Mouse (Mus musculus): ENCODE measurements around the gene Ffar4. TPM values are rescaled to one million over a fixed set of nuclear protein-coding genes. Genes with fewer than 3 reads are reported as not detected.

Gene Ffar4
- total RNA-seq, 2 experiments from 2014 or later, result not detected

DNA sequence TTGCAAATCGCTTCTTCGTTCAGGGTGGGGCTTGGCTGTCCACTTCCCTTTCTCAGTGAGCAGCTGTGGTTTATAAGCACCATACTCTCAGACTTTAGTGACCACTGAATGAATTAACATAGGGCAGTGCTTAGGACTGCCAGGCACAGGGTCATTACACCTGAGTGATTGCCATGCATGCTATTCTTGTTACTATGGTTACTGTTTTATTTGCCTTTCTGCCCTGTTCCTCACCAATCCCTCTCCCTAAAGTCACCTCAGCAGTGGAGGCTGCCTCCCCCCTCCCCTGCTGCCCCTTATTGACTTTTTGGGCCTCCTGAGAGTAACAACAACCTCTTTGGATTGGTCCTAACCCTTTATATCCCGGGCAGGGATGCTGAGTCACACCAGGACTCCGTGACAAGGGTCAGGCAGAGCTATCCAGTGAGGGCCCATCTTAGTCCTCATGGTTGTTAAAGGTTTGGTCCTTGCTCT lies 5.3 kb upstream of the Ffar4 start:
- ATAC-seq (replicated peaks; ENCODE audit: low FRiP score, poor library complexity, severe bottlenecking), result no peak

DNA sequence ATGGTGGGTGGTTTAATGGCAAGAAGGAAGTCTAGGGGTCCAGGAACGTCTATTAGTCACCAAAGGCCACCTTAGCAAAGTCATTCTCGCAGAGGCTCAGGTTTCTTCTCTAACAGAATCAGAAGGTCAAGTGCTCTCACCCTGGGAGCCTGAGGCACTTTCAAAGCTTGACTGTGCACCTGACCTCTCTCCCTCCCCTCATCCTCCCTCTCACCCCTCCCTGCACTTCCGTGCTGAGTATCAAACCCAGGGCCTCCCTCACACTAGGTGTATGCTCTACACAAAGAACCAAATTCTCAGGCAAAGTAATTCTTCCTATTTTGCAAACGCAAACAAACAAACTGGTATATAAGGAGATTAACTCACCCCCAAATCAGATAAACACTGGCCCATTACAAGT lies 640 bp upstream of the Ffar4 start:
- ATAC-seq (replicated peaks; ENCODE audit: low FRiP score, poor library complexity, severe bottlenecking), result no peak

DNA sequence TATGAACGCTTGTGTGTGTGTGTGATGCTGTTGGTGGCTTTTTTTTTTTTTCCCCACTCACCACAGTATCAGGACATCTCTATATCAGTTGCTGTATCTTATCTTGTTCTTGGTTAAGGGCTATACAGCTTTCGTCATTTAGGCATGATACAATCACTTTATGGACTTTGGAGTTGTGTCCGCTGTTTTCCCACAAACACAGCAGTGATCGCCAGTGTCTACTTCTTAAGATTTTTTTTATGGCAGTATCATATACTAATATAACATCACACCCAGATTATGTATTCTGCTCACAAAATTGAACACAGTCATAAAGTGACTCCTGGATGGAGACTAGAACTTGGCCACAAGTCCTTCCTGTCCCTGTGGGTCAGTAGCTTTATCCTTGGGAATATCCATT lies 11.0 kb downstream of the Ffar4 start:
- ATAC-seq (replicated peaks; ENCODE audit: low FRiP score, poor library complexity, severe bottlenecking), result no peak

DNA sequence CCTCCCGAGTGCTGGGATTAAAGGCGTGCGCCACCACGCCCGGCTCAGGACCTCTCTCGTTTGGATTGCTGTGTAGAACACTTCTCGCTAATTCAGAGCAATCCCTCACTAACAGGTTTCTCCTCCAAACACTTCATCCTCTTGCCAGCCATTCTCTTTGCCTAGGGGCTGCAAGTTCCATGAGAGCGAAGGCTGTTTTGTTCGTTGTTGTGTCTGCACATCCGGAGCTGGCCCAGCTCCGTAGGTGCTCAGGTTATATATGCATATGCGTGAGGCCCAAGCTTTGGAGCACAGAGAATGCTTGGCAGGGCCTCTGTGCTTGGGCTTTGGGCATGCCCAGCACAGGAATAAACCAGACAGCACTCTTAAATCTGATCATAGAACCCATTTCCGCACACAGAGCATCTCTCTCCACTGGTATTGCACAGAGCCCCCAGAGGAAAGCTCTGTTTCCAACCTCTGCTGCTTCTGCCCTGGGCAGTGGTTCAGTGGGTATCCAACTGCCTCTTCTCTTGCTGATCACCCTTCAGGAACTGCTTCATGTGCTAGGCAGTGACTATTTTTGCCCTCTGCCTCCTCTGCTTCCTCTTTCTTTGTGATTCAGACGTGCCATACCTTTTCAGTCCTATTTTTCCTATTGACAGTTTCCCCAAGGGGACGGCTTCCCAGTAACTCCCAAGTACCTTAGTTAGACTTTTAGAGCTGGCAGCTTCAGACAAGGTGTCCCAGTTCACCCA lies 12.8 kb downstream of the Ffar4 start:
- no peak for ATAC-seq (replicated peaks; ENCODE audit: low FRiP score, poor library complexity, severe bottlenecking)

DNA sequence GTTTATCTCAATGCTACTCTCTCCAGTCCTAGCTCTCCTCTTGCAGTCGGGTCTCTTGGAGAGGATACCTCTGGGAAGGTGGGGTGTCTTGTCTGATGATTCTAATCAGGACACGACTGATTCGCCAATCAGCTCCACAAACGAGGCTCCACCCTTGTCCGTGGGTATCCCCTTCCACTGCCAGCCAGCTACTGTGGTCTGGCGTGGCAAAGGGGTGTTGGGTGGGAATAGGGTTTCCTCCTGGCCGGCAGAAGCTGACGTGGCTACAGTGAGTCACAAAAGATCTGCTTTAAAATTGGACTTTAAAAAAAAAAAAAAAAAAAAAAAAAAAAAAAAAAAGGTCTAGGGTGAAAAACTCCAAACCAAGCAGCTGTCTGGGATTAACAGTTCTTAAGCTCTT lies 14.2 kb downstream of the Ffar4 start:
- no peak for ATAC-seq (replicated peaks; ENCODE audit: low FRiP score, poor library complexity, severe bottlenecking)

DNA sequence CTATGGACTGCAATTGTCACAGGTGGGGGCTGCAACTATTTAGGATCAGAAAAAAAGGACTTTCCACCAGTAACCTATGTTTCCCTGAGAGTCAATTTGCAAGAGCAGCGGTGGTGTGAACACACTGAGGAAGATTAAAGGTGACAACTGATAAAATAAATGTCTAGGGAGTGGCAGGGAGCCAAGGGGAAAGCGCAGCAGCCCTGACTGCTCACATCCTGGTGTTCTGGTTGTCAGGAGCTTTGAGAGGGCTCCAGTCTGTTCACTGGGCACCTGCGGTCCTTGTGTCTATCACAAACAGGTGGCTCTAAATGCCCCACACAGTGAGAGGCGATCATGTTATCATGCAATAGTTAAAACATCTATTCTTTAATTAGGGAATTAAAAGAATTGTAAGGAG lies 15.7 kb downstream of the Ffar4 start:
- ATAC-seq (replicated peaks; ENCODE audit: low FRiP score, poor library complexity, severe bottlenecking), result no peak

DNA sequence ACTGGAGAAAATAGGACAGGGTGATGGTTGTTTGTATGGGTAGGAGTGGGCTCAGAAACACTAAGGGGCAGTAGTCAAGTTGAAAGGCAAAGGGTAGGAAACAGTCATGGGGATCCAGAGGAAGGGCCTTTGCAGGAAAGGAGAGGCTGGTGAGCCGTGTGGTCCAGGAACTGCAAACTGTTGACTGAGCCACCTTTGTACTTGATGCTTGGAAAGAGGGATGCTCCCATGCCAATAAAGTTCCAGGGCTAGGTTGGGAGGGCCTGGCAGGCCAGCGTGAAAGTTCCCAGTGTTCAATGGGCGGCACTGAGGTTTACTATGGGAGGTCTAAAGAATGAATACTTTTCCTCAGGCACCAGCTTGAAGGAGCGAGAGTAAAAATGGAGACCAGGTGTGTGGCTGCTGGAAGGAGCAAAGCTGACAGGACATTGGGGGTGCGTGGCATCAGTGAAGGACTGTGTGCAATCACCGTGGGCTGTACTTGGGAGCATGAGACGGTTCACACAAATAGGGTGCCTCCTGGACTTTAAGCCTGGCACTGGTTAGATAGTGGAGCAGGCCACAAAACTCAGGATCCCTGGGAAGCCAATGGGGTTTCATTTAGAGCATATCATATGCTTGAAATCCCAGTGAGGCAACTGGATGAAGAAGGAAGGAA lies 18.1 kb downstream of the Ffar4 start:
- ATAC-seq (replicated peaks; ENCODE audit: low FRiP score, poor library complexity, severe bottlenecking), result no peak

DNA sequence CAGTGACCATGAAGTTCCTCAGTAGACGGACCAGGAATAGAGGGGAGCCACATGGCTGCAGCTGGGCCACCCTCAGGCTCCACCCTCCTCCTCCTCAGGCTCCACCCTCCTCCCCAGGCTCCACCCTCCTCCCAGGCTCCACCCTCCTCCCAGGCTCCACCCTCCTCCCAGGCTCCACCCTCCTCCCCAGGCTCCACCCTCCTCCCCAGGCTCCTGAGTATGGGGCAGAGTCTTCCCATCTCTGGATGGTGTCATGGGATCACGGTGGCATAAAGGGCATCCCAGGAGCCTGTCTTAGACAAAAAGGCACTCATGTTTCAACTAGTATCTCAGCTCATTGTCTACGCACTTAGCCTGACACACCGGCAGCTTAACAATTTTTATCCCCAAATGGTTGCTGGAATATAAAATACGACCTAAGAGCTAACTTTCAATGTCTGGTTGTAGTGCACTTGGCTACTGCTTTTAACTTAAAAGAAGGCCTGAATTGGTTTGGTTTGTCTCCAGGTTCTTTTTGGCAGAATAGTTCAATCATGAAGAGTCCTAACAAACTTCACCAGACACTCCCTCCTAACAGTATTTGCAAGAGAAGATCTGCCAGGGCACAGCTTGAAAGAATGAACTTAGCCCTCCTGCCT lies 23.4 kb downstream of the Ffar4 start:
- no peak for ATAC-seq (replicated peaks; ENCODE audit: low FRiP score, poor library complexity, severe bottlenecking)

DNA sequence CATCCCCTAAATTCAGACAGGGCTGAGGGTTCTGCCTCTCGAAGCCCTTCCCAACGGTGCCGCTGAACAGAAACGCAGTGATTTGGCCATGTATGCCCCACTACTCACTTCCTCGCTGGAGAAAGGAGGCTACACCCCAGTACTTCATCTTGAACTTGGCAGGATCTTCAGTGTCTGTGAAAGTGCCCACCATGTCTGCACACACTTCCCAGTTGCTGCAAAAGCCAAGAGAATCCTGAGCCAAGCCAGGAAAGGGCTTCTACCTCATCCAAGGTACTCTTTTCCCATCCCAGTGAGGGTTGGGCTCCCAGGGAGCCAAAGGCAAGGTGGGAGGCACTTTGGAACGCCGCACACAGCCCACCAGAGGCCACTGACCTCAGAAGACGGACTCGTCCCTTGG lies 27.1 kb downstream of the Ffar4 start:
- ATAC-seq (replicated peaks; ENCODE audit: low FRiP score, poor library complexity, severe bottlenecking), result no peak

DNA sequence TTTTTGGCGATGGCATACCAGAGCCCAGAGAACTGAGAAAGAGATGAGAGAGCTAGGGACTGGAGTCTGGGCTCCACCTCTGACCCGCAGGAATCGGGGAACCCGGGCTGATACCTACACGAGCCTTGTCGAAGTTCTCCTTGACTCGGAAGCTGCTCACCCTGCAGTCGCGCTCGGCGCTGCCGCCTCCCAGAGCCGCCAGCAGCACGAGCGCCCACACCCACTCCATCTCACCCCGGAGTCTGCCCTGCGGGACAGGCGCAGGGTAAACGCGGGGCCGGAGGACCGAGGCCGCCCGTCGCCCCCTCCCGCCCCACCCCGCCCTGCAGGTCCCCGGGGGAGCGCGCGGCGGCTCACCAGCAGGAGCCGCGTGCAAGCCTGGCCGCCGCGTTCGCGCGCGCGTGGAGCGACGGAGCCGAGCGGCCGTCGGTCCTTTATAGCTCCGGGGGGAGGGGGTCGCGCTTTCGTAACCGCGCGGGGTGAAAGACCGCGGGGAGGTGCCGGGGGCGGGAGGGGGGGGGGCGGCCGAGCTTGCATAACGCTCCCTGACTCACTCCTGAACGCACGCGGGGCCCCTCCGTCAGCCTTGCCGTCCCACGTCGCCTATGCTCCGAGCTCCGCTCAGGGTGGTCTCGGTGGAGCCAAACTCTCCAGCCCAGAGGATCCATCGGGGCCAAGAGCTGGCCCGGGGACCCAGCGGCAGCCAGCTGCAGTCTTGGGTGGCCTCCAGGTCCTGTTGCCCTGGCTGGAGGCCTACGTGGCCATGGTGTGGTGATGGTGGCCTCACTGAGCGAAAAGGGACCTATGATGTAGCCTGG lies 27.7 kb downstream of the Ffar4 start:
- no peak for ATAC-seq (replicated peaks; ENCODE audit: low FRiP score, poor library complexity, severe bottlenecking)

DNA sequence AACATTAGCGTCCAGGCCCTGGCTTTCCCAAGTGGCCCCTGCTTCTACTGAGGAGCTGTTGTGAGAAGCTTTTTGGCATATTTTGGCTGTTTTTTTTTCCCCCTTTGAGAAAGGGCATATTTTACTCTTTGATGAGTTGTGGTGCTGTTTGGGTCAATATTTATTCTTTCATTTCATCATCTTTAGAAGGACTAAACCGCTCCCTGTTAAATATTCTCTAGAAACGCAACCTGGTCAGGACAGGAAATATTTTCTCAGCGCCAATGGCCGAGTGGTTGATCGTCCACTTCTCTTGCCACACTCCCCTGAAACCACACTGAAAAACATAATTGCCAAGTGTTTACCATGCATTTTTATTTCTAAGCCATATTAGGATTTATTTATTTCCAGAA lies 28.3 kb downstream of the Ffar4 start, which contains the start of gene Rbp4:
Gene Rbp4 (minus strand): TSS at position 63 of the 392 bp plus-strand sequence.
- no peak for ATAC-seq (replicated peaks; ENCODE audit: low FRiP score, poor library complexity, severe bottlenecking)

DNA sequence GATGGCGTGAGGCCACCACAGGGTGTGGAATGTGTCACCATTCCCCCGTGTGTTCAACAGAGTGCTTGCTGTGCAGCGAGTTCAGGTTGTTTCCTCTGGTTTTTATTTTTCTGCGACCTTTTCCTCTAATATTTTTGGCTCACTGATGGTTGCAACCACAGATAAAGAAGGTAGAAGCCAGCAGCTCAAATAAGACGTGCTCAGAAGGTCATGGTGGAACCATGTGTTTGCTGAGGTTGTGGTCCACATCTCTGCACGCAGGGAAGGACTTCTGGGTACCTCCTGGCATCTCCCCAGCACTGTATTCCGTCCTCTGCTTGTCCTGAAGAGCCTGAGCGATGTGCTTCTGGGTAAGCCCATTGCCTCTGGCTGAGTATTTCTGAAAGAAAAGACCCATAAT lies 29.8 kb downstream of the Ffar4 start:
- no peak for ATAC-seq (replicated peaks; ENCODE audit: low FRiP score, poor library complexity, severe bottlenecking)

DNA sequence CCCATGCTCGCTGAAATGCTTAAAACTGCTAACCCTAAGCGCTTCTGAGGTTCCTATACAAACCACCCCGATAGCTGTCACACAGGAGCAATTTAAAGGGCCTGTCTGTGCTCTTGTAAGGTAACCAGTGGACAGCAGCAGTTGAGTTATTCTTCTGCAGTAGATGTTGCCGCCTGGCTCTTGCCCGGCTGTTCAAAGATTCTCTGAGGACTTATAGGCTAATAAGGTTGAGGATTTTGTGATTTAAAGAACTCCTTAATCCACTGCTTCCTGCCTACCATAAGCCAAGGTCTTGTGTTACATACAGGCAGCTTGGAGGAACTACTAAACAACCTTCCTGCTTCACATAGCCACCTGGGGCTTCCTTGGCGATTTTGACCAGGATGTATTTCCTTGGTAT lies 35.6 kb downstream of the Ffar4 start, which contains the start of gene Pde6c:
Gene Pde6c (plus strand): TSS at position 301 of the 400 bp plus-strand sequence.
- ATAC-seq (replicated peaks; ENCODE audit: low FRiP score, poor library complexity, severe bottlenecking), result no peak

DNA sequence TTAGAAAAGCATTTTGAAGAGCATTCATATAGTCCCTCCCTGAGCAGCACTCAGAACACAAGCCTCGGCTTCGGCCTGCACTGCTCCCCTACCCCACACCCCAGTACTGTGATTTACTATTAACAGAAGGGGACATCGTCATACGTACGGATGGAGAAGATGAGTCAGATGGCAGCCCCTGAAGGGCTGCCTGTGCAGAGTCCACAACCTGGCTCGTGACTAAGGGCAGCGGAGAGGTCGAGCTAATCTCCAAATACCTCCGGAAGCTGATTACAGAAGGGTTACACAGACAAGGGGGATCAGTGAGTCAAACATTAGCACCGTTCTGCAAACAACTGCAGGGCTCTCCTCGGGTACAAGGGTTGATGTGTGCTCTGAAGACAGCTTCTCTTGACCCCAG lies 37.1 kb downstream of the Ffar4 start:
- no peak for ATAC-seq (replicated peaks; ENCODE audit: low FRiP score, poor library complexity, severe bottlenecking)

DNA sequence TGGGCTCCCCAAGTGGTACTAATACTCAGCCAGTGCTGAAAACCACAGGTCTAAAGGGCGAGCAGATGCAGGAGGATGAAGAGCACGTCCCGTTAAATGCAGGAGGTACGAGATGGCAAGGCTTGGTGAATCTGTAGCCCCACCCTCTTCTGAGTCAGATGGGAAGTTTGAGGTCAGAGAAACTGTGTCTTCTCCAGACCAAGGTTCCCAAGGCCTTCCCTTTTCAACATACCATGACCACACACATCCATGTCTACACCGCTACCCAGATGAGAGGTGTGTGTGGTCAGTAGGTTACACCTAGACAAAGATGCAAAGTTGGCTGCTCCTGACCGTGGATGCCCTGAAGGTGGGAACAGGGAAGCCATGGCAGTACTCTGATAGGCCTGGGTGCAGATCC lies 37.9 kb downstream of the Ffar4 start:
- no peak for ATAC-seq (replicated peaks; ENCODE audit: low FRiP score, poor library complexity, severe bottlenecking)

DNA sequence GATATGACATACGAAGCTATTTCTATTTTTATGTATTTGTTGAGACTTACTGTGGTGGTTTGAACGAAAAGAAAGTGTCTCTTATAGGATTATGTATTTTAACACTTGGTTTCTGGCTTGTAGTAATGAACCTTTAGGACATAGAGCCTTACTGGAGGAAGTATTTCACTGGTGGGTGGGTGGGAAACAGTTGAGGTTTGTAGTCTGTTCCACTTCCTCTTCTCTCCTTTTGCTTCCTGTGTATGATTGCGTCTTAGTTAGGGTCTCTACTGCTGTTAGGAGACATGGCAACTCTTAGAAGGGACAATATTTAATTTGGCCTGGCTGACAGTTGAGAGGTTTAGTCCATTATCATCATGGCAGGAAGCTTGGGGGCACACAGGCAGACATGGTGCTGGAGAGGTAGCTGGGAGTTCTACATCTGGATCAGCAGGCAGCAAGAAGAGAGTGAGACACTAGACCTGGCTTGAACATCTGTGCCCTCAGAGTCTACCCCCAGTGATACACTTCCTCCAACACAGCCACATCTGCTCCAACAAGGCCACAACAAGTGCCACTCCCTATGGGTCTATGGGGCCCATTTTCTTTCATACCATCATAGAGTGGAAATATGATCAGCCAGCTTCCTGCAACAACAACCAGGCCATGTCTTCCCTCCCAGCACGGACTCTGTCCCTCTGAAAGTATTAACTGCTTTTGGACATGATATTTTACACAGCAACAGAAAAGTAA lies 46.8 kb downstream of the Ffar4 start:
- no peak for ATAC-seq (replicated peaks; ENCODE audit: low FRiP score, poor library complexity, severe bottlenecking)

DNA sequence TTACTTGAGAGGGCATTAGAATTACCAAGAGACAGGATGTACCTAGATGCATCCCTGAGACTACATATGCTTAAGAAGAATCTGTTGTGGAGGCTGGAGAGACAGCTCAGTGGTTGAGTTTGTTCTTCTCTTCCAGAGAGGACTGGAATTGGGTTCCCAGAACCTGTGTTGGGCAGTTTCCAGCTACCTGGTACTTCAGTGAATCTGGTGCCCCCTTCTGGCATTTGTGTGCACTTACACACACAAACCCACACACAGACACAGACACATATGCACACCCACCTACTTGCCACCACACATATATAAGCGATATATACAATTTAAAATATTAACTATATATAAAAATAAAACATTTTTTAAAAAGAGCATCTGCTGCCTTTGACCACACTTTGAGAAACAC lies 59.4 kb downstream of the Ffar4 start:
- ATAC-seq (replicated peaks; ENCODE audit: low FRiP score, poor library complexity, severe bottlenecking), result no peak

DNA sequence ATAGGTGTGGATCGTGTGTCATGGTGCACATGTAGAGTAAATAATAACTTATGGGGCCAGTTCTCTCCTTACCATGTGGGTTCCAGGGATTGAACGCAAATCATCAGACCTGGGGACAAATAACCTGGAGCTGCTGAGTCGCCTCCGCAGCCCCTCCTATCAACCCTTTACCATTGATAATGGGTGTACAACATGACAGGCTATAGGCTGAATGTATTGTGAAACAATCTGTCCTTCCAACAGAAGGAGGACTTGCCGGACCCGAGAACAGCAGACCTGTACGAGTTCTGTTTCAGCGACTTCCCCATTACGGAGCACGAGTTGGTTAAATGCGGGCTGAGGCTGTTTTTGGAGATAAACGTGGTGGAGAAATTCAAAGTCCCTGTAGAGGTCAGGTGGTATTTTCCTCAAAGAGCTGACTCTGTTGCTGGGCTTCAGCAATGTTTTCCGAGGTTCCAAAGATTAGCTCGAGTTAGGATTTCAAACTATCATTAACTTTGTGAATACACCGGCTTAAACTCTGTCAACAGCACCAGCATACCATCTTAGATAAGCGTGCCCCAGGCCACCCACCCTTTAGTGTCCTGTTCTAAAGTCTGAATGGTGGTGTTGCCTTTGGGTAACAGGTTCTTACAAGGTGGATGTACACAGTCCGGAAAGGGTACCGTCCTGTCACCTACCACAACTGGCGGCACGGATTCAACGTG lies 64.9 kb downstream of the Ffar4 start:
- ATAC-seq (replicated peaks; ENCODE audit: low FRiP score, poor library complexity, severe bottlenecking), result no peak
